Mouse (Mus musculus): Measurements from ENCODE around the gene Golph3.

- TF ChIP-seq EP300 (IDR thresholded peaks at IDR 0.05; ENCODE audit: low read depth) (no peak), CTCF (IDR thresholded peaks at IDR 0.05; ENCODE audit: low read depth) (no peak)
Observed at GRCm38 (mm10) chr15:12330892-12331291, 9.6 kb downstream of the Golph3 start.

Data from liver, embryonic 14.5 days (tissue).